Mouse (Mus musculus) monocyte, adult 2 months (primary cell): Measurements from ENCODE around the gene Ccdc12.

ENCODE experiments used
- DNase-seq, 2 experiments: peaks; one replicate each; pipeline ENCODE4 v3.0.0; 2022; ENCODE audit warnings: low spot score in 2 of 2, low read depth in 1 of 2

The Ccdc12 gene

GRCm38 (mm10) chr9:110656249-110657221, at the start of gene Ccdc12:
Ccdc12 (plus strand) TSS chr9:110656503.
- peak; percentile 87 to 94 for DNase-seq

- no peak for DNase-seq
Measured at GRCm38 (mm10) chr9:110611471-110611870, 44.8 kb upstream of the Ccdc12 start.

- DNase-seq, result no peak
Measured at GRCm38 (mm10) chr9:110617081-110617480, 39.2 kb upstream of the Ccdc12 start.

GRCm38 (mm10) chr9:110620180-110620579, 36.1 kb upstream of the Ccdc12 start:
- DNase-seq, result no peak

GRCm38 (mm10) chr9:110620685-110621084, 35.6 kb upstream of the Ccdc12 start:
- DNase-seq, result no peak

- no peak for DNase-seq
Measured at GRCm38 (mm10) chr9:110622621-110623219, 33.6 kb upstream of the Ccdc12 start.

GRCm38 (mm10) chr9:110623416-110624195, 32.7 kb upstream of the Ccdc12 start:
- DNase-seq, result no peak

- DNase-seq, result no peak
Measured at GRCm38 (mm10) chr9:110624361-110625166, 31.7 kb upstream of the Ccdc12 start, which contains the start of gene Nradd. Nradd (minus strand) TSS chr9:110624452.

- DNase-seq, result no peak
Measured at GRCm38 (mm10) chr9:110625350-110625908, 30.9 kb upstream of the Ccdc12 start.

- no peak for DNase-seq
Measured at GRCm38 (mm10) chr9:110630171-110630570, 26.1 kb upstream of the Ccdc12 start.

- DNase-seq, result no peak
Measured at GRCm38 (mm10) chr9:110631191-110631590, 25.1 kb upstream of the Ccdc12 start.

- DNase-seq, result no peak
Measured at GRCm38 (mm10) chr9:110631651-110632275, 24.5 kb upstream of the Ccdc12 start.

- no peak for DNase-seq
Measured at GRCm38 (mm10) chr9:110632671-110633070, 23.6 kb upstream of the Ccdc12 start.

- DNase-seq, result no peak
Measured at GRCm38 (mm10) chr9:110633882-110634281, 22.4 kb upstream of the Ccdc12 start.

GRCm38 (mm10) chr9:110635225-110635624, 21.1 kb upstream of the Ccdc12 start:
- DNase-seq, result peak; percentile 57 to 81

GRCm38 (mm10) chr9:110638611-110639021, 17.7 kb upstream of the Ccdc12 start:
- DNase-seq, result no peak

GRCm38 (mm10) chr9:110641006-110641405, 15.3 kb upstream of the Ccdc12 start:
- DNase-seq, result no peak

- no peak for DNase-seq
Measured at GRCm38 (mm10) chr9:110642812-110643524, 13.3 kb upstream of the Ccdc12 start.

- DNase-seq, result no peak
Measured at GRCm38 (mm10) chr9:110643787-110644186, 12.5 kb upstream of the Ccdc12 start.
